Mouse (Mus musculus) cerebellum, adult 11-12 months (tissue): ENCODE data around the gene Efhd2.

Source experiments
- DNase-seq: peaks from one replicate; pipeline ENCODE4 v3.0.0; 2022

Efhd2 gene

GRCm38 (mm10) chr4:141857422-141857930, 17.2 kb downstream of the Efhd2 start:
- DNase-seq: peak; percentile 66

- DNase-seq: peak; percentile 33
These were observed 21.3 kb downstream of the Efhd2 start for GRCm38 (mm10) chr4:141853437-141853836.

- no peak for DNase-seq
These were observed 28.7 kb downstream of the Efhd2 start, which contains the start of gene Ctrc for GRCm38 (mm10) chr4:141845999-141846398. Gene Ctrc (minus strand): TSS chr4:141846359.

DNA sequence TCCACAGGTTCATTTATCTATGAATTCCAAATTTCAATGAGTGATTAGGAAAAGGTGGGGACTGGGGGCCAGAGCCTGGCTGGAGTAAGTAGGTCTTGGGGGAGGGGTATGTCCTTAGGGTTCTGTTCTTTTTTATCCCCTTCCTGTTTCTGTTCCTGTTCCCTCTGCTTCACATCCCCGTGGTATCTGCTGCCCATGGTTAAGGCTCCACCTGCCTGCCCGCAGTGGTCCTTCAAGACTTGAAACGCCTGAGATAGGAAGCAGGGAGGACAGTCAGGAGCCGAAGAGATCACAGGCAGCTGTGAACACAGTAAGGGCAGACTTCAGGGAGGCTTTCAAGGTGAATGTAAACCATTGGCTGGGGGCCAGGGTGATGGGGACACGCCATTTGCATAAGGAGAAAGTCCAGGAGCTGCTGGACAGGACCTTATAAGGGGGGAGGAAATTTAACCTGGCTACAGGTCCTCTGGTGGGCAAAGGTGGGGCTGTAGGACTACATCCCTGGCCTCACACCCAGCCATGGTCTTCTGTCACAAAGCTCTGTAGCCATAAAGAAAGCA, 40.1 kb downstream of the Efhd2 start:
- no peak for DNase-seq

GRCm38 (mm10) chr4:141833911-141834310, 40.8 kb downstream of the Efhd2 start:
- no peak for DNase-seq

DNA sequence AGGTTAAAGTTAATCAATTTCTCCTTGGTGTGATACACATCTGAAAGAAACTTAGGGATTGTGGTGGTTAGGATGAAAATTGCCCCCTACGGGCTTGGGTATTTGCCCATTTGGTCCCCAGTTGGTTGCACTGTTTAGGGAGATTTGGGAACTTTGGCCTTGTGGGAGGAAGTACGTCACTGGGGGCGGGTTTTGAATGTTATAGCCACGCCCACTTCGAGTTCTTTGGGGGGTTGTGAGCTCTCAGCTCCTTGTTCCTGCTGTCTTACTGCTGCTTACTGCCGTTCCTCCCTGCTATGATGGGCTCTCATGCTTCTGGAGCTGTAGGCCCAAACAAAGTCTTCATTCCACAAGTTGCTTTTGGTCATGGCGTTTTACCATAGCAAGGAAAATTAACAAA, 43.4 kb downstream of the Efhd2 start:
- no peak for DNase-seq

GRCm38 (mm10) chr4:141830381-141830780, 44.3 kb downstream of the Efhd2 start:
- DNase-seq: no peak

DNA sequence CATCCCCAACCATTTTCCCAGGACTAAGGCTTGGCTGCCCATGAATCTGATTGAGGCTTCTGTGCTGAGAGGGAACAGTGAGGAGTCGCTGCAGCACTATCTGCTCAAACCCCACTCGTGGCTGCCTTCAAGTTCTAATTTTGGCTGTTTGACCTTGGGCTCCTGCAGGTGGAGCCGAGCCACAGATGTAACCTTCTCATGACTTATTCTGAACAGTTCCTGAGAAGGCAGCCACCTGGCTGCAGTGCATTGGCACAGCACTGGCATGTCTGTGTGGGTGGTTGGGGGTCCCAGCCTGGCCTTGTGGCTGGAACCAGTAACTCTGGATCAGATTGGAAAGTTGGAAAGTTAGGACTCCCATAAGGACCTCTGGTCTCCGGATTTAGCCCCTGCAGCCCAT, 46.5 kb downstream of the Efhd2 start:
- peak; percentile 6 for DNase-seq

- no peak for DNase-seq
These were observed 47.3 kb downstream of the Efhd2 start for GRCm38 (mm10) chr4:141827401-141827800.

- no peak for DNase-seq
These were observed 48.7 kb downstream of the Efhd2 start, which contains the start of gene Cela2a for GRCm38 (mm10) chr4:141826060-141826459. Gene Cela2a (minus strand): TSS chr4:141826160.

GRCm38 (mm10) chr4:141822979-141823378, 51.7 kb downstream of the Efhd2 start:
- no peak for DNase-seq

GRCm38 (mm10) chr4:141822089-141822488, 52.6 kb downstream of the Efhd2 start:
- DNase-seq: no peak

- DNase-seq: no peak
These were observed 53.5 kb downstream of the Efhd2 start for GRCm38 (mm10) chr4:141821178-141821577.

DNA sequence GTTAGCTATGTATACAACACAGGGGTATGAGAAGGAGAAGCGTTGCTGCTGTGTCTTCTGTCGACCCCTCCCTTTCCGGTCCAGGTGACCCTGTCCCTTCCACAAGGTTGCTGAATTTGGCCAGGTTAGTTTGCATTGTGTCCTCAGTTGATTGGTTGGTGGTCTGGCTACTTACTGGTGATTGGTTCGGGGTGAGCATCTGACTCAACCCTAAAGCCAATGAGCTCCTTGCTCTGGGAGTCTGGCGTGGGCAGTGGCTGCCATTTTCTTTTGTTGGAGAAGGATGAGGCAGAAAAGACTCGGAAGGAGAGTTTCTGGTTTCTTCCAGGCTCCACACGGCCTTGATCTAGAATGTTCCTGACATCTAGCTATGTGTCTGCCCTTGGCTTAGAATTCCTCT, 55.4 kb downstream of the Efhd2 start:
- DNase-seq: no peak

GRCm38 (mm10) chr4:141818861-141819260, 55.9 kb downstream of the Efhd2 start:
- DNase-seq: no peak

DNA sequence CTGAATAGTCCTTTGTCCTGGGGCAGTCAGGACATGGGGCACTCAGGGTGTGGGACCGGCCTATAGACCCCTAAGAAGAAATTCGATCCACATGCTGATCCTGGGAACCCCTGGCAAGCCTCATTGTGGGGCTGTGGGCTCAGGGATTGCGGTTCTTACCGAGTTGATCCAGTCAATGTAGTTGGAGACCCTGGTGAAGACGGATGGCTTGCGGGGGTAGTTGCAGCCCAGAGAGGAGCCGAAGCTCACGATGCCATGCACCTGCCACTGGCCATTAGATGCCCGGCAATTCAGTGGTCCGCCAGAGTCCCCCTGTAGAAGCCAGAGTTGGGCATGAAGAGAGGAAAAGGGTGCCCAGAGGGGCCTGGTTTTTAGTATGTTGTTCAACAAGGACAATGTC, 57.0 kb downstream of the Efhd2 start:
- no peak for DNase-seq

- DNase-seq: no peak
These were observed 57.7 kb downstream of the Efhd2 start for GRCm38 (mm10) chr4:141816776-141817655.

- DNase-seq: no peak
These were observed 58.5 kb downstream of the Efhd2 start for GRCm38 (mm10) chr4:141816267-141816666.

GRCm38 (mm10) chr4:141811375-141811774, 63.3 kb downstream of the Efhd2 start:
- DNase-seq: no peak

- no peak for DNase-seq
These were observed 63.7 kb downstream of the Efhd2 start for GRCm38 (mm10) chr4:141810975-141811374.

DNA sequence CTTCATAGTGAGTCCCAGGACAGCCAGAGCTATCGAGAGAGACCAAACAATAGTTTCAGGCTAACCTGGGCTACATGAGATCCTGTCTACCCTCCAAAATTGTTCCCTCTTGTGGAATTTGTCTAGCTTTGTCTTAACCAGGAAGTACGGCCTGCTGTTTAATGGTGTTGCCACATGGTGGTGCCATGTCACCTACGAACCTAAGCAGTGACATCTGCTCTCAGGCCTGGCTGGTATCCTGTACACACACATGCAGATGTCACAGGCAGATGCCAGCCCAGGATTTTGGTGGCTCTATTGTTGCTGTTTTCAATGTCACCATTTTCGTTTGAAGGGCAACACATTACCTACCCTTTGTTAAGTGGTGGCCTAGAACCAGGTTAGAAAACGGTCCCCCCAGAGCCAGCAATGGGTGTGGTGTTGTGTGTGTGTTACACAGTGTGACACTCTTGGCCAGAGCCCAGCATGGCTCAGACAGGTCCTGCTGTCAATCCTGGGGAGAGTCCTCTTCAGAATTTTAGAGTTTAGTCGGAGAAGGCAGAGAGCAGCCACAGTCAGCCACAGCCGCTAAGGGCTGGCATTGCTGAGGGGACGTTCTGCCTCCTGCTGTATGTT, 64.8 kb downstream of the Efhd2 start:
- no peak for DNase-seq
